Mouse (Mus musculus) hindbrain, embryonic 12.5 days (tissue): Measurements from ENCODE around the gene Nup153. TPM values are rescaled to one million over a fixed set of nuclear protein-coding genes. Genes with fewer than 3 reads are reported as not detected.

Source experiments
- ATAC-seq: fragments of 200-750 bp; cut with Nextera tagmentation; 2 replicates; pipeline ENCODE4 v1.8.0; 2017; ENCODE audit warnings: moderate TSS enrichment; ENCODE audit not compliant: low FRiP score
- H3K27ac ChIP-seq: fragments of 300-500 bp; sonication (generic); 2 replicates; pipeline ENCODE4 v1.5.1; 2016; ENCODE audit warnings: mild to moderate bottlenecking
- H3K27me3 ChIP-seq: fragments of 300-500 bp; sonication (generic); 2 replicates; pipeline ENCODE4 v1.6.1; 2016; ENCODE audit warnings: mild to moderate bottlenecking
- H3K36me3 ChIP-seq: fragments of 300-500 bp; sonication (generic); 2 replicates; pipeline ENCODE4 v1.6.1; 2016; ENCODE audit warnings: mild to moderate bottlenecking
- H3K4me1 ChIP-seq: fragments of 300-500 bp; sonication (generic); 2 replicates; pipeline ENCODE4 v1.6.1; 2016
- H3K4me2 ChIP-seq: fragments of 300-500 bp; sonication (generic); replicated peaks from 2 replicates; pipeline ENCODE4 v1.6.1; 2016; ENCODE audit warnings: mild to moderate bottlenecking
- H3K4me3 ChIP-seq: fragments of 300-500 bp; sonication (generic); 2 replicates; pipeline ENCODE4 v1.5.1; 2016; ENCODE audit warnings: mild to moderate bottlenecking
- H3K9ac ChIP-seq: fragments of 300-500 bp; sonication (generic); 2 replicates; pipeline ENCODE4 v1.6.1; 2016; ENCODE audit warnings: mild to moderate bottlenecking, moderate library complexity
- H3K9me3 ChIP-seq: fragments of 300-500 bp; sonication (generic); replicated peaks from 2 replicates; pipeline ENCODE4 v1.6.1; 2016; ENCODE audit warnings: mild to moderate bottlenecking
- WGBS: fragments of 180-500 bp; shearing (Covaris S2); methylation state at CpG from one replicate; pipeline ENCODE4 v1.1.7; 2016; 5-methylcytosine and 5-hydroxymethylcytosine counted together
- polyA plus RNA-seq: library from polyadenylated mRNA; unstranded; fragments of >200 nt; fragmentation: Nextera tagmentation; extraction: Ambion mirVana; gene quantifications from 2 replicates; pipeline ENCODE4 v1.2.1, GENCODE M21; 2016

Gene Nup153
- polyA plus RNA-seq, 1 experiment from 2014 or later: 40.5 TPM

- Histone ChIP-seq H3K4me2 (peak overlapping the region; percentile 80), H3K27ac (peak overlapping the region; percentile 92), H3K27me3 (no peaks in the 10 kb centered on the region), H3K4me1 (peaks cover 15% of the 10 kb centered on the region), H3K9me3 (no peaks in the 10 kb centered on the region), H3K36me3 (no peaks in the 10 kb centered on the region), H3K4me3 (peak overlapping the region; percentile 100), H3K9ac (peak overlapping the region; percentile 96)
- under 1% methylated on average over 74 of the region's 85 CpGs for WGBS
- peak; percentile 90 for ATAC-seq
These were observed 503 bp downstream of the Nup153 start for GRCm38 (mm10) chr13:46727038-46727836.

GRCm38 (mm10) chr13:46726288-46727037 is 1.3 kb downstream of the Nup153 start:
- Histone ChIP-seq H3K9ac (peak overlapping the region; percentile 96), H3K27me3 (no peaks in the 10 kb centered on the region), H3K4me3 (peak overlapping the region; percentile 100), H3K4me1 (peaks cover 15% of the 10 kb centered on the region), H3K9me3 (no peaks in the 10 kb centered on the region), H3K27ac (peak overlapping the region; percentile 92), H3K4me2 (peak overlapping the region; percentile 80), H3K36me3 (no peaks in the 10 kb centered on the region)
- 1% methylated on average over 30 of the region's 30 CpGs for WGBS
- ATAC-seq: no peak

- no peak overlapping the region for H3K4me3 ChIP-seq
- H3K36me3 ChIP-seq: no peaks in the 10 kb centered on the region
- H3K4me1 ChIP-seq: peaks cover 15% of the 10 kb centered on the region
- ATAC-seq: no peak
- peak overlapping the region; percentile 80 for H3K4me2 ChIP-seq
- H3K27me3 ChIP-seq: no peaks in the 10 kb centered on the region
- WGBS: 48% methylated on average over 2 of the region's 2 CpGs
- H3K9ac ChIP-seq: no peak overlapping the region
- no peak overlapping the region for H3K27ac ChIP-seq
- no peaks in the 10 kb centered on the region for H3K9me3 ChIP-seq
These were observed 2.5 kb downstream of the Nup153 start for GRCm38 (mm10) chr13:46725227-46725626.

GRCm38 (mm10) chr13:46724371-46724770 is 3.4 kb downstream of the Nup153 start:
- Histone ChIP-seq H3K27ac (no peak overlapping the region), H3K36me3 (no peaks in the 10 kb centered on the region), H3K4me3 (no peak overlapping the region), H3K4me1 (peaks cover 15% of the 10 kb centered on the region), H3K27me3 (no peaks in the 10 kb centered on the region), H3K4me2 (no peak overlapping the region), H3K9ac (no peak overlapping the region), H3K9me3 (no peaks in the 10 kb centered on the region)
- no peak for ATAC-seq

- H3K27ac ChIP-seq: no peak overlapping the region
- no peak overlapping the region for H3K4me2 ChIP-seq
- H3K4me3 ChIP-seq: no peak overlapping the region
- no peaks in the 10 kb centered on the region for H3K27me3 ChIP-seq
- no peaks in the 10 kb centered on the region for H3K9me3 ChIP-seq
- no peak for ATAC-seq
- H3K9ac ChIP-seq: no peak overlapping the region
- H3K4me1 ChIP-seq: peaks cover 15% of the 10 kb centered on the region
- peaks cover 6% of the 10 kb centered on the region; the same call in 1 of the 2 replicates for H3K36me3 ChIP-seq
These were observed 6.7 kb downstream of the Nup153 start for GRCm38 (mm10) chr13:46721009-46721408.

GRCm38 (mm10) chr13:46718893-46719400 is 8.8 kb downstream of the Nup153 start:
- ATAC-seq: no peak
- Histone ChIP-seq H3K4me3 (no peak overlapping the region), H3K4me2 (no peak overlapping the region), H3K27ac (no peak overlapping the region), H3K4me1 (no peaks in the 10 kb centered on the region), H3K9ac (no peak overlapping the region), H3K36me3 (peaks cover 7% of the 10 kb centered on the region; the same call in 1 of the 2 replicates), H3K27me3 (no peaks in the 10 kb centered on the region), H3K9me3 (no peaks in the 10 kb centered on the region)
- 80% methylated on average over 5 of the region's 5 CpGs for WGBS

GRCm38 (mm10) chr13:46715976-46716639 is 11.6 kb downstream of the Nup153 start:
- Histone ChIP-seq H3K4me3 (no peak overlapping the region), H3K4me1 (no peaks in the 10 kb centered on the region), H3K27ac (no peak overlapping the region), H3K27me3 (no peaks in the 10 kb centered on the region), H3K36me3 (peaks cover 28% of the 10 kb centered on the region), H3K9me3 (no peaks in the 10 kb centered on the region), H3K4me2 (no peak overlapping the region), H3K9ac (no peak overlapping the region)
- ATAC-seq: no peak
- WGBS: 79% methylated on average over 3 of the region's 3 CpGs

- no peaks in the 10 kb centered on the region for H3K9me3 ChIP-seq
- no peak overlapping the region for H3K27ac ChIP-seq
- H3K27me3 ChIP-seq: no peaks in the 10 kb centered on the region
- no peaks in the 10 kb centered on the region for H3K4me1 ChIP-seq
- H3K4me2 ChIP-seq: no peak overlapping the region
- WGBS: 94% methylated on average over 5 of the region's 5 CpGs
- ATAC-seq: no peak
- no peak overlapping the region for H3K9ac ChIP-seq
- H3K36me3 ChIP-seq: peaks cover 39% of the 10 kb centered on the region
- H3K4me3 ChIP-seq: no peak overlapping the region
These were observed 14.3 kb downstream of the Nup153 start for GRCm38 (mm10) chr13:46713486-46713885.

GRCm38 (mm10) chr13:46703138-46703537 is 24.6 kb downstream of the Nup153 start:
- no peak overlapping the region for H3K9ac ChIP-seq
- H3K27me3 ChIP-seq: no peaks in the 10 kb centered on the region
- no peak overlapping the region for H3K4me3 ChIP-seq
- 84% methylated on average over 5 of the region's 5 CpGs for WGBS
- no peak for ATAC-seq
- H3K9me3 ChIP-seq: no peaks in the 10 kb centered on the region
- no peaks in the 10 kb centered on the region for H3K4me1 ChIP-seq
- peaks cover 10% of the 10 kb centered on the region for H3K36me3 ChIP-seq
- H3K27ac ChIP-seq: no peak overlapping the region
- no peak overlapping the region for H3K4me2 ChIP-seq

GRCm38 (mm10) chr13:46701486-46701885 is 26.3 kb downstream of the Nup153 start:
- no peak for ATAC-seq
- 90% methylated on average over 2 of the region's 2 CpGs for WGBS

GRCm38 (mm10) chr13:46699372-46699771 is 28.4 kb downstream of the Nup153 start:
- no peak for ATAC-seq
- no peaks in the 10 kb centered on the region for H3K27me3 ChIP-seq

More at GRCm38 (mm10) chr13:46701486-46701885, 26.3 kb downstream of the Nup153 start:
- H3K4me3 ChIP-seq: no peak overlapping the region
- no peaks in the 10 kb centered on the region for H3K9me3 ChIP-seq
- no peaks in the 10 kb centered on the region for H3K4me1 ChIP-seq
- H3K36me3 ChIP-seq: peaks cover 18% of the 10 kb centered on the region
- no peak overlapping the region for H3K9ac ChIP-seq
- no peak overlapping the region for H3K27ac ChIP-seq
- no peaks in the 10 kb centered on the region for H3K27me3 ChIP-seq
- H3K4me2 ChIP-seq: no peak overlapping the region

GRCm38 (mm10) chr13:46696788-46697187 is 31.0 kb downstream of the Nup153 start:
- ATAC-seq: no peak
- Histone ChIP-seq H3K9ac (no peak overlapping the region), H3K36me3 (peaks cover 25% of the 10 kb centered on the region), H3K27me3 (no peaks in the 10 kb centered on the region), H3K4me3 (no peak overlapping the region), H3K27ac (no peak overlapping the region), H3K4me1 (no peaks in the 10 kb centered on the region), H3K4me2 (no peak overlapping the region), H3K9me3 (no peaks in the 10 kb centered on the region)
- WGBS: 90% methylated on average over 2 of the region's 2 CpGs

More at GRCm38 (mm10) chr13:46699372-46699771, 28.4 kb downstream of the Nup153 start:
- H3K36me3 ChIP-seq: peaks cover 23% of the 10 kb centered on the region
- H3K4me1 ChIP-seq: no peaks in the 10 kb centered on the region
- no peak overlapping the region for H3K4me2 ChIP-seq
- H3K9ac ChIP-seq: no peak overlapping the region
- H3K9me3 ChIP-seq: no peaks in the 10 kb centered on the region
- H3K27ac ChIP-seq: no peak overlapping the region
- no peak overlapping the region for H3K4me3 ChIP-seq
- 96% methylated on average over 1 of the region's 1 CpGs for WGBS
